Mouse (Mus musculus) left cerebral cortex, postnatal 10 days (tissue): ENCODE measurements around the gene Slc9a9. TPM values are rescaled to one million over a fixed set of nuclear protein-coding genes. Genes with fewer than 3 reads are reported as not detected.

Source experiments
- DNase-seq, 2 experiments: peaks; one replicate each; pipeline ENCODE4 v3.0.0; 2021 to 2022; ENCODE audit warnings: low spot score in 2 of 2, mixed read lengths in 1 of 2; ENCODE audit errors: extremely low spot score in 1 of 2
- intact Hi-C: fragments of 180-260 bp; cut with DNase I; formaldehyde crosslinking; loops from one replicate; pipeline ENCODE4 v1.15.1; 2025
- total RNA-seq, 2 experiments: library from RNA; stranded (reverse); gene quantifications; 2 replicates each; pipeline ENCODE4 v1.2.3; 2021

Slc9a9 gene
- total RNA-seq, 2 experiments from 2014 or later, result 13.8 to 15.5 TPM

GRCm38 (mm10) chr9:94993575-94993974 lies 323.9 kb downstream of the Slc9a9 start:
- no peak for DNase-seq
- intact Hi-C loops, result no loop called here

DNA sequence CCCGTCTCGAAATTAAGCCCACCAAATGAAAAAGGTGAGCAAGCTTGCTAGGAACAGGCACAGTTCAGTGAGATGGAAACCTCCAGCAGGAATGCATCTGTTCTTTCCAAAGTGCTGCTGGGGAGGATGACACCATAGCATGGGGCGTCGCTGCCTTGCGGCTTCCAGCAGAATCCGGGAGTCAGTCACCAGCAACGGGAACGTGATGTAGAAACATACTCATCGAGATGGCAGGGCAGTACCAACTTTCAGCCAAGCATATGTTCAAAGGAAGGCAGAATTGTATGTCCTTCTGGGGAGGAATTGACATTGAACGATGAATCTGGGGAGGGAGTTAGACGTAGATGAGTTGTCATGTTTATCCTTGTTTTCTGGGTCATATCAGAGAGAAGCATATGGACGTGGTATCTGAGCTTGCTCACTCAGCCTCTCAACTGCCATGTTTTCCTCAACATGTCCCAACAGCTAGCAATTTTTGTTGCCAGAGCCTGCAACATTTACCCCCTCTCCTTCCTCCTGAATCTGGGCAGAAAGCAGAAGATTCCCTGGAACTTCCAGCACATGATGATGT lies 350.5 kb downstream of the Slc9a9 start:
- DNase-seq, result peak in 1 of 2 experiments; percentile 19
- intact Hi-C loops, result no loop called here

DNA sequence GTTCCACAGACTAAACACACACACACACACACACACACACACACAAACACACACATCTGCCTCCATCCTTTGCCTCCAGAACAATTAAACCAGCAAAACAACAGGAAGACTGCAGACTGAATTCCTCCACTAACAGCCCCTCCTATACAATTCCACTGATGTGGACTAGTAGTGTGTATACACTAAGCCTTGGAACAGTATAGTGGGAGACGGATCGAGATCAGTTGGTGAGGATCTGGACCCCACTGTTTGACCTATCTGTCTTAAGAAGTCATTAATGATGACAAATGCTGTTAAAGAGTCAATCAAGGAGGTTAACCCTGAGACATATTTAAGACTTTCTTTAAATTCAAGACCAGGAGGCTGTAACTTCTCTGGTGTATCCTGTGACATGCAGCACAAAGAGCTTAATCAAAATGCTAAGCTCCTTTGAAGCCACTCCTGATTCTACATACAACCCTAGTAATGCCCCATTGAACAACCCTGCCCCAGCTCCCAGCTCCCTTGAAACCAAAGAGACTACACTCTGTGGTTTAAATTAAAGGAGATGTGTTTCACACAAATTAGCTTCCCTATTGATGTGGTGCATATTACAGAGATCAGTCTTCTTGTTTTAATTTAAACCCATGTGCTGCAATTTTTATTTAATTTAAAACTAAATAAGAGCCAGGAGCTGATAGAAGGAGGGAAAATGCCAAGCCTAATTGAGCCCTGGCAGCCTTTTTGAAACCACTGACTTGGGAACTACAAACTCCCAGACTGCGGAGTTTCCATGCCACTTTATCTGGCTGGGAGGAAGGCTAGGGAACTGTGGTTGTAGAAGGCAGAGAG lies 364.6 kb downstream of the Slc9a9 start:
- intact Hi-C loops, result no loop called here
- no peak for DNase-seq

DNA sequence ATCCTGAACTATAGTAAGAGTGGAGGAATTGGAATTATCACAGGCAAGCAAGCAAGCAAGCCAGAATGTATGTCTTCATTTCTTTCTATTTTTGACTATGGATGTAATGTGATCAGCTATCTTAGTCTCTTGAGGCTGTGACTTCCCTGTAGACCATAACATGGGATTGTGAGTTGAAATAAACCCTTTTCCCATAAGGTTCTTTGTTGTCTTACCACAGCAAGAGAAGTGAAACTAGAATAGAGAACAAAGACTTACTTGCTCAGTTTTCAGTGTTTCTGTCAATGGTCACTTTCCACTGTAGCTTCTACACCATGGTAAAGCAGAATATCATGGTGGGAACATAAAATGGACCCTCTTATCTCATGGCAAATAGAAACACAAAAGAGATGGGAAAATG lies 366.5 kb downstream of the Slc9a9 start:
- DNase-seq, result no peak
- intact Hi-C loops, result no loop called here

- DNase-seq, result no peak
- intact Hi-C loops, result no loop called here
Measured at GRCm38 (mm10) chr9:95042420-95042819, 372.7 kb downstream of the Slc9a9 start.

GRCm38 (mm10) chr9:95052160-95052559 lies 382.5 kb downstream of the Slc9a9 start:
- no peak for DNase-seq
- intact Hi-C loops, result no loop called here

DNA sequence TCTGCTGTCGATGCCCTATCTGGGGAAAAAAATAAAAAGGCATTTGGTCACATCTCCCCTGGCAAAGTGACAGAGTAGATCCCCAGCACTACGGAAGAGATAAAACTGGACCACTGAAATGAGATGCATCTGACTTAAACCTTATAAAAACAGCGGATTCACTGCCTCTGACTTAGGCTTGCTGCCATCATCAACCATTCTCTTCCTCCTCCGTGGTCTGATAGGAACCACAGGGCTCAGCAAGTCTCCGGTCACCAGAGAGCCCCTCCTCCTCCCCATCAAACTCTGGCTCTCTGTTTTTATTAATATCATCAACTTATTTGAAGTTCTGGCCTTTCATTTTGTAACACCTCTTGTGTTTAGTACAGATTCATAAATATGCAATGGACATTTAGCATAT lies 383.5 kb downstream of the Slc9a9 start:
- DNase-seq, result no peak
- intact Hi-C loops, result no loop called here

- no peak for DNase-seq
- intact Hi-C loops, result no loop called here
Measured at GRCm38 (mm10) chr9:95055843-95056242, 386.1 kb downstream of the Slc9a9 start.

DNA sequence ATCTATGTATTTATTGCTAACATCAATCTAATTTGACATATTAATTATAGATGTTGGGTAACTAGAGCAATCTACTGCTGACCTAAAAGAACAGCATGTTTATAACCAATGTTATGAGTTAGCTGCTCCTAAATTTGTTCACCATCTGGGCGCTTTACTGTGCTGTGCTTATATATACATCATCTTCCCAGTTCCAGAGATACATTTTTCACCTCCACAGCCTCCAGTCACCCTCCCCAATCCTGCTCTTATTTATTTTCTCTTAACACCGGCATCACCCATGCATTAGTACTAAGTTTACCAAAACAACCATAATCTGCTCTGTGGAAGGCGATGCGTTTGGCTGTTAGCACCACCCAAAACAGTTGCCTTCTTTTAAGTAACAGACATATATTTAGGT lies 391.0 kb downstream of the Slc9a9 start:
- no peak for DNase-seq
- intact Hi-C loops, result no loop called here

- intact Hi-C loops, result no loop called here
- DNase-seq, result no peak
Measured at GRCm38 (mm10) chr9:95067037-95067436, 397.3 kb downstream of the Slc9a9 start.

DNA sequence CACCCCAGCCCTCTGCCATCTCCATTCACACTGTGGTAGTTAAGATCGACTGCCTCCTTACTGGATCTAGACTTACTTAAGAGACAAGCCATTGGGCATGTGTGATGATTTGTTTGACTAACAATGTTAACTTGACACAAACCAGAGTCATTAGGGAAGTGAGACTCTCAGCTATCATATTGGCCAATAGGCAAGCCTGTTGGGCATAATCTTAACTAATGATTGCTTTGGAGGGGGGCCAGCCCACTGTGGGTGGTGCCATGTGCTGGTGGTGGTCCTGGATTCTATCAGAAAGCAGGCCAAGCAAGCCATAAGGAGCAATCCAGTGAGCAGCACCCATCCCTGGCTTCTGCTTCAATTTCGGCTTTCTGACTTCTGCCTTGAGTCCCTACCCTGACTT lies 398.8 kb downstream of the Slc9a9 start:
- intact Hi-C loops, result no loop called here
- DNase-seq, result no peak

GRCm38 (mm10) chr9:95070832-95071519 lies 401.3 kb downstream of the Slc9a9 start:
- intact Hi-C loops, result loop anchor here (10.0 kb wide), 2 partner anchors 326 to 334 kb away; partner anchors contain the start of gene Chst2
- no peak for DNase-seq

GRCm38 (mm10) chr9:95072450-95072955 lies 402.8 kb downstream of the Slc9a9 start:
- DNase-seq, result peak; percentile 43 to 63
- intact Hi-C loops, result loop anchor here (10.0 kb wide), 2 partner anchors 328 to 332 kb away; partner anchors contain the start of gene Chst2

DNA sequence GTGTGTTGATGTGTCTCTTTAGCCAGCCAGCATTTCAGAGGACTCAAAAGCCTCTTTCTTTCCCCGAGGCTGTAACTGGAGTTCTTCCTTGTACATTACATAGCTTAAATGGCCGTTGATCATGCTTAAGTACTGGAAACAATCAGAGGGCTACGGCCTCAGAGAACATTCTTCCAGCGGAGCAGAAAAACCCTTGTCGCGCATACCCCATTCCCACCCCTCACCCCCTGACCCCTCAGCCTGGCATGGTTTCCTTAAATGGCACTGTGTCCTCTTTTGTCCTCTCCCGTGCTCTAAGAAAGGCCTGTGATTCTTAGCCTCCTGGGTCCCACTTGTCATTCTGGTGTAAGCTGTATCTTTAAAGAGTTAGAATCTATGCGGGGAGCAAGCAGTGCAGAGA lies 404.0 kb downstream of the Slc9a9 start:
- DNase-seq, result no peak
- intact Hi-C loops, result loop anchor here (10.0 kb wide), 2 partner anchors 329 to 331 kb away; partner anchors contain the start of gene Chst2

- intact Hi-C loops, result loop anchor here (10.0 kb wide), 2 partner anchors 329 to 331 kb away; partner anchors contain the start of gene Chst2
- peak; percentile 31 to 36 for DNase-seq
Measured at GRCm38 (mm10) chr9:95075856-95076255, 406.1 kb downstream of the Slc9a9 start.

DNA sequence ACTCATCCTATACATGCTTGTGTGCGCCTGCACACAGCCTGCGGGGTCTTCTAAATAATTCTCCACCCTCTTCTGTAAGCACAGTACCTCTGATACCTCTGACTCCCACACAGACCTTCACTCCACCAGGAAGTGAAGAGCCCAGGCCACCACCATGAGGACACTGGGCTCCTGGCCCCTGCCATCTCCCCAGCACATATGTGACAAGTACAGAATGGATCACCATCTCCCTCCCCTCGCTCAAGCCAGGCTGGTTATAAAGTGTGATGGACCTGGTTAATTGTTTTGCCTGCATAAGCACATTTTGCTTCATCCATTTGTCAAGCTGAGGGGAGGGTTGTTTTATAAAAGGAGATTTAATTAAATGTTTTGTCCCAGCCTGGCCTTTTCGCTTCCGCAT lies 408.2 kb downstream of the Slc9a9 start:
- intact Hi-C loops, result loop anchor here (10.0 kb wide), 2 partner anchors 327 to 333 kb away; partner anchors contain the start of gene Chst2
- DNase-seq, result no peak

- intact Hi-C loops, result loop anchor here (10.0 kb wide), 2 partner anchors 326 to 334 kb away; partner anchors contain the start of gene Chst2
- no peak for DNase-seq
Measured at GRCm38 (mm10) chr9:95078626-95079025, 408.9 kb downstream of the Slc9a9 start.

GRCm38 (mm10) chr9:95079951-95080350 lies 410.2 kb downstream of the Slc9a9 start:
- no peak for DNase-seq
- intact Hi-C loops, result loop anchor here (10.0 kb wide), 2 partner anchors 325 to 335 kb away; partner anchors contain the start of gene Chst2
